In genomic region chr1:47093289-47093947, GRCm38 (mm10) we compare ENCODE assay signal across 17 mouse cellular contexts.
DNase-seq lines count a peak whose midpoint lies in the region; ATAC-seq lines count a peak whose summit lies in the region.
"Had no signal": no experiment of that assay in that cellular context is flagged by ENCODE, and none has a peak within 500 bp of the region (broad histone marks: within the 10 kb centered on the region; RNA-seq: fewer than 3 reads in every experiment).

No protein-coding gene starts in this region.

- 51% methylated on average over 6 of the region's 6 CpGs for WGBS in embryonic facial prominence, embryonic 11.5 days
- WGBS in embryonic facial prominence, embryonic 10.5 days: 60% methylated on average over 6 of the region's 6 CpGs
- WGBS in hindbrain, embryonic 15.5 days: 50% methylated on average over 6 of the region's 6 CpGs
- 69% methylated on average over 6 of the region's 6 CpGs for WGBS in hindbrain, embryonic 11.5 days
- WGBS in neural tube, embryonic 13.5 days: 48% methylated on average over 6 of the region's 6 CpGs

- no peaks in the 10 kb centered on the region for H3K27me3 ChIP-seq in embryonic facial prominence, embryonic 11.5 days (ENCODE audit: control insufficient read depth, insufficient read depth, low read length)
- H3K27me3 ChIP-seq in embryonic facial prominence, embryonic 10.5 days (replicated peaks; ENCODE audit: low read depth, poor library complexity, severe bottlenecking): no peaks in the 10 kb centered on the region
- H3K27me3 ChIP-seq in hindbrain, embryonic 15.5 days: no peaks in the 10 kb centered on the region
- no peaks in the 10 kb centered on the region for H3K27me3 ChIP-seq in hindbrain, embryonic 11.5 days (ENCODE audit: control insufficient read depth, insufficient read depth, low read length)
- no peaks in the 10 kb centered on the region for H3K27me3 ChIP-seq in neural tube, embryonic 13.5 days
- H3K27me3 ChIP-seq: CH12.LX had no signal

- H3K4me2 ChIP-seq in embryonic facial prominence, embryonic 11.5 days (ENCODE audit: low read depth, low read length): no peak overlapping the region
- H3K4me2 ChIP-seq in hindbrain, embryonic 15.5 days: no peak overlapping the region
- H3K4me2 ChIP-seq in hindbrain, embryonic 11.5 days (replicated peaks; ENCODE audit: low read depth, low read length): no peak overlapping the region
- no peak overlapping the region for H3K4me2 ChIP-seq in neural tube, embryonic 13.5 days

- no peak overlapping the region for H3K4me3 ChIP-seq in embryonic facial prominence, embryonic 11.5 days (ENCODE audit: low read depth, low read length)
- H3K4me3 ChIP-seq in embryonic facial prominence, embryonic 10.5 days: no peak overlapping the region
- H3K4me3 ChIP-seq in hindbrain, embryonic 15.5 days: no peak overlapping the region
- H3K4me3 ChIP-seq in hindbrain, embryonic 11.5 days (ENCODE audit: low read depth, low read length): no peak overlapping the region
- no peak overlapping the region for H3K4me3 ChIP-seq in neural tube, embryonic 13.5 days
- H3K4me3 ChIP-seq: forebrain, embryonic 10.5 days; heart, embryonic 10.5 days had no signal

- H3K9me3 ChIP-seq in embryonic facial prominence, embryonic 11.5 days (replicated peaks; ENCODE audit: control insufficient read depth, low read length): no peaks in the 10 kb centered on the region
- H3K9me3 ChIP-seq in embryonic facial prominence, embryonic 10.5 days: no peaks in the 10 kb centered on the region
- H3K9me3 ChIP-seq in hindbrain, embryonic 15.5 days: no peaks in the 10 kb centered on the region
- no peaks in the 10 kb centered on the region for H3K9me3 ChIP-seq in hindbrain, embryonic 11.5 days (ENCODE audit: control insufficient read depth, low read length)
- peaks cover 4% of the 10 kb centered on the region; the same call in 1 of the 2 replicates for H3K9me3 ChIP-seq in neural tube, embryonic 13.5 days
- H3K9me3 ChIP-seq: forebrain, embryonic 10.5 days; heart, embryonic 10.5 days had no signal

- no peak overlapping the region for H3K9ac ChIP-seq in embryonic facial prominence, embryonic 11.5 days (replicated peaks; ENCODE audit: low read length)
- no peak overlapping the region for H3K9ac ChIP-seq in hindbrain, embryonic 15.5 days
- H3K9ac ChIP-seq in hindbrain, embryonic 11.5 days (ENCODE audit: low read depth, low read length): no peak overlapping the region
- no peak overlapping the region for H3K9ac ChIP-seq in neural tube, embryonic 13.5 days

- no peak overlapping the region for H3K27ac ChIP-seq in embryonic facial prominence, embryonic 11.5 days (replicated peaks; ENCODE audit: low read depth, low read length)
- H3K27ac ChIP-seq in embryonic facial prominence, embryonic 10.5 days (replicated peaks): no peak overlapping the region
- H3K27ac ChIP-seq in hindbrain, embryonic 15.5 days (replicated peaks): no peak overlapping the region
- no peak overlapping the region for H3K27ac ChIP-seq in hindbrain, embryonic 11.5 days (ENCODE audit: low read depth, low read length)
- H3K27ac ChIP-seq in neural tube, embryonic 13.5 days (replicated peaks): peak overlapping the region; percentile 46; the same call in 1 of the 2 replicates
- H3K27ac ChIP-seq: forebrain, embryonic 10.5 days; heart, embryonic 10.5 days had no signal

- DNase-seq in embryonic facial prominence, embryonic 11.5 days (ENCODE audit: low spot score): peak; percentile 1
- DNase-seq in embryonic facial prominence, embryonic 10.5 days (ENCODE audit: low spot score): no peak
- no peak for DNase-seq in hindbrain, embryonic 11.5 days (ENCODE audit: low spot score)
- no peak for DNase-seq in neural tube, embryonic 10.5 days (ENCODE audit: extremely low spot score, low spot score)
- DNase-seq in adrenal gland, postnatal 10 days: no peak
- DNase-seq: adrenal gland, postnatal 25 days; gastrocnemius, postnatal 36 days; kidney, adult 2 months; kidney, postnatal 10 days; lung, adult 18-20 months; right cerebral cortex, postnatal 4 days; thymus, adult 2 months had no signal

- no peaks in the 10 kb centered on the region for H3K36me3 ChIP-seq in embryonic facial prominence, embryonic 11.5 days (replicated peaks; ENCODE audit: control insufficient read depth, insufficient read depth, low read depth, low read length)
- no peaks in the 10 kb centered on the region for H3K36me3 ChIP-seq in embryonic facial prominence, embryonic 10.5 days (replicated peaks)
- no peaks in the 10 kb centered on the region for H3K36me3 ChIP-seq in hindbrain, embryonic 15.5 days
- no peaks in the 10 kb centered on the region for H3K36me3 ChIP-seq in hindbrain, embryonic 11.5 days (ENCODE audit: control insufficient read depth, insufficient read depth, low read length)
- no peaks in the 10 kb centered on the region for H3K36me3 ChIP-seq in neural tube, embryonic 13.5 days
- H3K36me3 ChIP-seq: forebrain, embryonic 10.5 days; heart, embryonic 10.5 days had no signal

- no peaks in the 10 kb centered on the region for H3K4me1 ChIP-seq in embryonic facial prominence, embryonic 11.5 days (ENCODE audit: control insufficient read depth, insufficient read depth, low read length)
- H3K4me1 ChIP-seq in embryonic facial prominence, embryonic 10.5 days: peaks cover 5% of the 10 kb centered on the region; the same call in 1 of the 2 replicates
- no peaks in the 10 kb centered on the region; the same call in 1 of the 2 replicates for H3K4me1 ChIP-seq in hindbrain, embryonic 15.5 days (replicated peaks)
- no peaks in the 10 kb centered on the region for H3K4me1 ChIP-seq in hindbrain, embryonic 11.5 days (replicated peaks; ENCODE audit: control insufficient read depth, insufficient read depth, low read length)
- no peaks in the 10 kb centered on the region; the same call in none of the 2 replicates for H3K4me1 ChIP-seq in neural tube, embryonic 13.5 days (replicated peaks)
- H3K4me1 ChIP-seq: heart, embryonic 10.5 days had no signal

- no peak for ATAC-seq in embryonic facial prominence, embryonic 11.5 days (replicated peaks; ENCODE audit: insufficient number of reproducible peaks, low FRiP score, low TSS enrichment, low read depth)
- peak; percentile 48; the same call in 1 of the 2 replicates for ATAC-seq in hindbrain, embryonic 15.5 days (ENCODE audit: low FRiP score, low read depth)
- no peak for ATAC-seq in hindbrain, embryonic 11.5 days (ENCODE audit: low FRiP score)
- ATAC-seq in neural tube, embryonic 13.5 days (ENCODE audit: low read depth): peak; percentile 61

Comparison
In these comparisons a context has a peak if more than half of its experiments do, and no peak if none do; other contexts are left out.
1. ATAC-seq: peak in hindbrain, embryonic 15.5 days (single experiment) and neural tube, embryonic 13.5 days (single experiment); none in embryonic facial prominence, embryonic 11.5 days (single experiment) and hindbrain, embryonic 11.5 days (single experiment).